Mouse (Mus musculus): ENCODE data around the gene Tapbp. TPM values are rescaled to one million over a fixed set of nuclear protein-coding genes. Genes with fewer than 3 reads are reported as not detected.
"Not testable (repeated sequence)": the region's sequence is repeated elsewhere in the genome, so short reads cannot be mapped to it uniquely, and the experiment has no call there.

Gene Tapbp
- polyA plus RNA-seq, 1 experiment from 2014 or later: 33.2 TPM

DNA sequence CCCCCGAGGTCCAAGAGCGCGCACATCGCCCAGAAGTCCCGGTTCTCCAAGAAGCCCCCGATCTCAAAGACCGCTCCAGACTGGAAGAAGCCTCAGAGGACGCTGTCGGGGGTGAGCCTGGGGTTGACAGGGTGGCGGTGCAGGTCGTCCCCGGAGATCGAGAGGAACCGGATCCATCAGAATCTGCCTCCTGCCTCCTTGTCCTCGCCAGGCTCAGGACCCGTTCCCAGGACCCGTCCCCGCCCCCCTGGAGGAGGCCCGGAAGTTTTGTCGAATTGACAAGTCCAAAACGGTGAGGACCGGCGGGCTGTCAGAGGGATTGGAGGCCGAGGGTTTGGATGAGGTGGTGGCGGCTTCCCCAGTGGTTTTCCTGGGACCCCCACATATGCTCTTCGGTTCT is 25.3 kb downstream of the Tapbp start:
- WGBS: 2% methylated on average over 26 of the region's 26 CpGs
- Histone ChIP-seq H3K27ac (replicated peaks) (0 out of 2 replicates have a peak overlapping the region, but pooled peaks have one; percentile 57), H3K36me3 (peaks cover 28% of the 10 kb centered on the region)

DNA sequence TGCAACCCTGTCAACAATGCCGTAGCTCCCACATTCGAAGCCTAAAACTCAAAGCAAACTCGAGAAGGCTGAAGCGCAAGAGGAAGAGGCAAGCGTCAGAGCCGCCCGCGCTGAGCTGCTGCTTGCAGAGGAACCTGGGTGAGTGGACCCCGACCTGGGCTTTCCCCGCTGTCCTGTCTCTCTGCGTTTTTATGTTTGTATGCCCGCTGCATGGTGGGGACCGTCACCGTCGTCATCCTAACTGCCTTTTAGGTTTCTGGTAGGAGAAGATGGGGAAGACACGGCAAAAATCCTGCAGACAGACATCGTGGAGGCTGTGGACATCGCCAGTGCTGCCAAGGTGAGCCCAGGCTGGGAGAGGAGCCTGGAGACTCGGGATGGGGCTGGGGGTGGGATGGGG is 25.7 kb downstream of the Tapbp start:
- Histone ChIP-seq H3K27ac (replicated peaks) (no peak overlapping the region), H3K9me3 (no peaks in the 10 kb centered on the region), H3K9ac (peak overlapping the region; percentile 80), H3K4me1 (replicated peaks) (peaks cover 23% of the 10 kb centered on the region), H3K4me3 (peak overlapping the region; percentile 85), H3K27me3 (no peaks in the 10 kb centered on the region), H3K36me3 (peaks cover 32% of the 10 kb centered on the region), H3K4me2 (peak overlapping the region; percentile 97)
- WGBS: 66% methylated on average over 19 of the region's 19 CpGs
- no peak for ATAC-seq (ENCODE audit: low FRiP score, low read depth)

More for the DNA sequence above, 25.3 kb downstream of the Tapbp start:
- H3K4me2 ChIP-seq: peak overlapping the region; percentile 97
- ATAC-seq (ENCODE audit: low FRiP score, low read depth): peak; percentile 14; the same call in 1 of the 2 replicates
- H3K4me1 ChIP-seq (replicated peaks): peaks cover 23% of the 10 kb centered on the region
- H3K4me3 ChIP-seq: peak overlapping the region; percentile 85
- peak overlapping the region; percentile 80 for H3K9ac ChIP-seq
- H3K9me3 ChIP-seq: no peaks in the 10 kb centered on the region
- no peaks in the 10 kb centered on the region for H3K27me3 ChIP-seq

DNA sequence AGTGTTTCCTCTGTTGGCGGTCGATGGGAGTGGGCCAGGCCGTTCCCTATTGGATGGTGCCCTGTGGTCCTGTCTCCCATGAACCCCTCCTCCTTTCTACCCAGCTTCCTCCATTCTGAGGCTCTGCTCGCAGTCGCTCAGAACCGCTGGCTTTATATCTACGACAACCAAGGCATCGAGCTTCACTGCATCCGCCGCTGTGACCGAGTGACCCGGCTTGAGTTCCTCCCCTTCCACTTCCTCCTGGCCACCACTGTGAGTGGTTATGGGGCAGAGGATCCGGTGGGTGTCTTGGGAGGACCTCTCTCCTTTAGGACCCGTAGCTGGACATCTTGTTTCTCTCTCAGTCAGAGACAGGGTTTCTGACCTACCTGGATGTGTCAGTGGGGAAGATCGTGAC is 27.8 kb downstream of the Tapbp start:
- no peaks in the 10 kb centered on the region for H3K9me3 ChIP-seq
- peaks cover 34% of the 10 kb centered on the region for H3K36me3 ChIP-seq
- H3K9ac ChIP-seq: no peak overlapping the region
- no peaks in the 10 kb centered on the region for H3K27me3 ChIP-seq
- 96% methylated on average over 15 of the region's 15 CpGs for WGBS
- no peak for ATAC-seq (ENCODE audit: low FRiP score, low read depth)
- no peak overlapping the region for H3K4me3 ChIP-seq
- peaks cover 23% of the 10 kb centered on the region for H3K4me1 ChIP-seq (replicated peaks)
- H3K27ac ChIP-seq (replicated peaks): no peak overlapping the region
- no peak overlapping the region for H3K4me2 ChIP-seq

DNA sequence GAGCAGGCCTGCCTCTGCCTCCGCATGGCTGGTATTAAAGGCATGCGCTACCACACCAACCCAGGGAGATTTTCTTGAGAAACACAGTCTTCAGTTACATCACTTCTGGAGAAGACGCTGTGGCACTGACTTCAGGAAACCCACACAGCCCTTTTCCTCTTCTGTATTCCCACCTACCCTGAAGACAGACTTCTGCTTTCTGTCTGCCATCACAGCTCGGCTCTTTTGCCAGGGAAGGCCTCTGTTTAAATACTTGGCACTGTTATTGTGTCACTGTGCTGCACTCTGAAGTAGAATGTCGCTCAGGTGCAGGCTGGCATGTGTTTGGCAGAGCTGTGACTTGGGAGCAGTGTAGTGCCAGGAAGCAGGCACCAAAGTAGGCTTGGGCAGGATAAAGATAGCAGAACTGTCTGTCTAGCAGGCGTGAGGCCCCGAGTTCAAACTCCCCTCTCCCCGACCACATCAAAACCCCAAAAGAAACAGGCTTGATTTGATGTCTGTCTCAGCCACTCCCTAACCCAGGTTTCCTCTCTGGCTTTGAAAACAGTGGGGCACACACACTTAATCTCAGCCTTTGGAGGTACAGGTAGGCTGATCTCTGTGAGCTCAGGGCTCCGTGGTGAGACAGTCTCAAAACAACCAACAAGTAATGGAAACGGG is 31.9 kb downstream of the Tapbp start:
- Histone ChIP-seq H3K9ac (no peak overlapping the region), H3K36me3 (peaks cover 50% of the 10 kb centered on the region), H3K4me2 (no peak overlapping the region), H3K27ac (replicated peaks) (no peak overlapping the region), H3K4me1 (replicated peaks) (peaks cover 37% of the 10 kb centered on the region), H3K4me3 (no peak overlapping the region), H3K27me3 (no peaks in the 10 kb centered on the region), H3K9me3 (no peaks in the 10 kb centered on the region)
- WGBS: 95% methylated on average over 10 of the region's 10 CpGs
- no peak for ATAC-seq (ENCODE audit: low FRiP score, low read depth)

DNA sequence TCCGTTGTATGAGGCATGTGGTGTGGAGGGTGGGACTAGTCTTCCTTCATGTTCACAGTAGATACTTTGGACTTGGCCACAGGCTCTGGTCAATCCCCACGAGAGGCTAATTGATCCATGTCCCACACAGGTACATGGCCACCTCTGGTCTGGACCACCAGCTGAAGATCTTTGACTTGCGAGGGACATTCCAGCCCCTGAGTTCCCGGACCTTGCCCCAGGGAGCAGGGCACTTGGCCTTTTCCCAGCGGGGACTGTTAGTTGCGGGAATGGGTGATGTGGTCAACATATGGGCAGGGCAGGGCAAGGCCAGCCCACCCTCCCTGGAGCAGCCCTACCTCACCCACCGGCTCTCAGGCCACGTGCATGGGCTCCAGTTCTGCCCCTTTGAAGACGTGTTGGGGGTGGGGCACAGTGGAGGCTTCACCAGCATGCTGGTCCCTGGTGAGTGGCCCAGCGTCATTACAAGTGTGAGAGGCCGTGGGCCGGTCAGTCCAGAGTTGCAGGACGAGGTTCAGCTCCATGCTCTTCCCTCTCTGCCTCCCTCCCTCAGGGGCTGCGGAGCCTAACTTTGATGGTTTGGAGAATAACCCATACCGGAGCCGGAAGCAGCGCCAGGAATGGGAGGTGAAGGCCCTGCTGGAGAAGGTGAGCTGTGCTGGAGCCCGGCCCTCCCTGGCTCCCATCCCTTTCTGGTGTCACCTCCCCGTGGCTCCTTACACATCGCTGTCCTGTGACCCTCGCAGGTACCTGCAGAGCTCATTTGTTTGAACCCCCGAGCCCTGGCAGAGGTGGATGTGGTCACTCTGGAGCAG is 32.6 kb downstream of the Tapbp start:
- peaks cover 45% of the 10 kb centered on the region for H3K4me1 ChIP-seq (replicated peaks)
- WGBS: 88% methylated on average over 22 of the region's 22 CpGs
- H3K27me3 ChIP-seq: no peaks in the 10 kb centered on the region
- H3K27ac ChIP-seq (replicated peaks): no peak overlapping the region
- no peak for ATAC-seq (ENCODE audit: low FRiP score, low read depth)
- H3K9me3 ChIP-seq: no peaks in the 10 kb centered on the region
- H3K9ac ChIP-seq: no peak overlapping the region
- no peak overlapping the region for H3K4me2 ChIP-seq
- H3K4me3 ChIP-seq: no peak overlapping the region
- H3K36me3 ChIP-seq: peaks cover 57% of the 10 kb centered on the region

DNA sequence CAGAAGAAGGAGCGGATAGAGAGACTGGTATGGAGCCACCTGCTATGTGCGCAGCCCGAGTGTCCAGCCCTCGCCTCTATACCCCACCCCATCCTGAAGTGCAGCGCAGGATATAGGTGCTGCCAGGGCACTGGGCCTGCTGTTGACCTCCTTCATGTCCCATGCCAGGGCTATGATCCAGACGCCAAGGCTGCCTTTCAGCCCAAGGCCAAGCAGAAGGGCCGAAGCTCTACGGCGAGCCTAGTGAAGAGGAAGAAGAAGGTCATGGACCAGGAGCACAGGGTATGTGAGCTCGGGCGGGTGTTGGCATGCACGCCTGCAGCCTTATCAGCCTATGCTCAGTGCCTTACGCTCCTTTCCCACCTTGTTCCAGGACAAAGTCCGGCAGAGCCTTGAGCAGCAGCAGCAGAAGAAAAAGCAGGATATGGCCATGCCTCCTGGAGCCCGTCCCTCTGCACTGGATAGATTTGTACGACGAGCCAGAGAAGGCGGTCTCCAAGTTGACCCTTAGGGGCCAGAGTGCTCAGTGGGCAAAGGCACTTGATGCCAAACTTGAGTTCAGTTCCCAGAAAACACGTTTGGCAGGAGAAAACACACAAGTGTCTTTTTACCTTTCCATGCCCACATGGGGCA is 33.3 kb downstream of the Tapbp start:
- no peak overlapping the region for H3K9ac ChIP-seq
- H3K9me3 ChIP-seq: no peaks in the 10 kb centered on the region
- peaks cover 52% of the 10 kb centered on the region for H3K4me1 ChIP-seq (replicated peaks)
- no peak overlapping the region for H3K4me2 ChIP-seq
- no peaks in the 10 kb centered on the region for H3K27me3 ChIP-seq
- no peak for ATAC-seq (ENCODE audit: low FRiP score, low read depth)
- H3K36me3 ChIP-seq: peaks cover 58% of the 10 kb centered on the region
- WGBS: 91% methylated on average over 19 of the region's 19 CpGs
- no peak overlapping the region for H3K27ac ChIP-seq (replicated peaks)
- no peak overlapping the region; the same call in 1 of the 2 replicates for H3K4me3 ChIP-seq

DNA sequence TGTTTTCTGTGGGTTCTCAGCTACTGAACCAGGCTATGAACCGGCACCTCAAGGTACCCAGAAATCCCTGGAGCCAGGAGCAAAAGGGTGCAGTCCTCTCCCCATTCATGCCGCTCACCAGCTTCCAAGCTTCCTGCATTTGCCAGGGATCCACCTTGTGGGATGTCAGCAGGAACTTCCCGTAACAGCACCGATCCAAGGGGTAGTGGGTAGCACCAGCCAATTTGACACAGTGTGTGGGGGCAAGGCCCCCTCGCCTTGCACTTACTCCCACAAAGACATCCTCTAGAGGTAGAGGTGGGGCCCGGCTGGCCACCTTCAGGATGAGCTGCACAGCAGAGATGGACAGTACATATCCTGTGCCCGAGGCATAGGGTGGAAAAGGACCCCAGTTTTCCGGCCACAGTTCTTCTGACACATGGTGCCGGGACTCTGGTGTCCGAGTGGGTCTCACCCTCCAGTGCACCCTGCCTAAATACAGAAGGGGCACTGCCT is 34.5 kb downstream of the Tapbp start:
- Histone ChIP-seq H3K27ac (replicated peaks) (peak overlapping the region; percentile 91), H3K9ac (peak overlapping the region; percentile 61), H3K4me2 (peak overlapping the region; percentile 83), H3K4me3 (peak overlapping the region; percentile 49), H3K4me1 (replicated peaks) (peaks cover 61% of the 10 kb centered on the region), H3K9me3 (no peaks in the 10 kb centered on the region), H3K36me3 (peaks cover 51% of the 10 kb centered on the region), H3K27me3 (no peaks in the 10 kb centered on the region)
- ATAC-seq (ENCODE audit: low FRiP score, low read depth): no peak; the same call in 1 of the 2 replicates
- 78% methylated on average over 10 of the region's 10 CpGs for WGBS

DNA sequence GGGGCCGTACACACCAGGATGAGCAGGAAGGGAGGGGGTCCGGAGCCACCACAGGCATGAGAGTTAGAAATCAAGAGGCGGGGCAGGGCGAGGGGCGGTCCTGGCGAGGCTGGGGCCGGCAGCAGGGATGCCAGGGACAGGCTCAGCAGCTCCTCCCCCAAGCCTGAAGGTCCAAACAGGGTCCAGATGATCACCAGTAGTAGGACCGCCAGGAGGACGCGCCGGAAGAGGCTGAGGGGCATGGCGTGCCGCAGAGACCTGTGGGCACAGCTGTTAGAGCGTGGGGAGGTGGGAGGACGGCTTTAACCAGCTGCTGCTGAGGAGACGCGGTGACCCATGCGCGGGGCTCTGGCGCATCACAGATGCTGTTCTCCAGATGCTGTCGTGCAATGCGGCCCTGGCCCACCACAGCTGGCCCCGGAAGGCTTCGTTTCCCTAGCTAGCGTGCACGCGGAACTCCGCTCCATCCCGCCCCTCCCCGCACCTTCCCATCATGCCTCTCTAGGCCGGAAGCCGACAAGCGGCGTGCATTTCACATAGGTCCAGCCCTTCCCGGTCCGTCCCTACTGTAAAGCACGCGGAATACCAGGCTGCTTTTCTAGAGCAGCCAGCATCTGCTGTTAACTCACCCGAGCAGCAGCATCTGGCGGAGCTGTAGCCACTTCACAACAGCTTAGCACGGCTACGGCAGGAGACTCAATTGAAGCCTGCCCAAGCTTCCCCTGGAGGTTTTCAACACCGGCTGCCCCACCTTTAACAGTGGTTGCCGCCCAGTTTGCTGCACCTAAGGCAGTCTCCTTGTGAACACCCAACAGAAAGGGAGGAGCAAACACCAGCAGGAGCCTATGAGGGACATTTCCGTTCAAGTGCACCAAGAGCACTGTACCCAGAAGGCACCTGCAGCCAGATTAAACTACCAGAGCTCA is 35.6 kb downstream of the Tapbp start, which contains the start of gene B3galt4:
Gene B3galt4 (minus strand): TSS at position 468 of the 926 bp plus-strand sequence.
- Histone ChIP-seq H3K4me2 (peak within 1 kb of the TSS; percentile 83), H3K9ac (peak within 1 kb of the TSS; percentile 61), H3K4me1 (replicated peaks) (peaks cover 62% of the 10 kb centered on the region), H3K27ac (replicated peaks) (peak within 1 kb of the TSS; percentile 91), H3K27me3 (no peaks in the 10 kb centered on the region), H3K9me3 (no peaks in the 10 kb centered on the region), H3K4me3 (peak within 1 kb of the TSS; percentile 49), H3K36me3 (peaks cover 40% of the 10 kb centered on the region)
- ATAC-seq (ENCODE audit: low FRiP score, low read depth): peak; percentile 79
- under 1% methylated on average over 43 of the region's 45 CpGs for WGBS

DNA sequence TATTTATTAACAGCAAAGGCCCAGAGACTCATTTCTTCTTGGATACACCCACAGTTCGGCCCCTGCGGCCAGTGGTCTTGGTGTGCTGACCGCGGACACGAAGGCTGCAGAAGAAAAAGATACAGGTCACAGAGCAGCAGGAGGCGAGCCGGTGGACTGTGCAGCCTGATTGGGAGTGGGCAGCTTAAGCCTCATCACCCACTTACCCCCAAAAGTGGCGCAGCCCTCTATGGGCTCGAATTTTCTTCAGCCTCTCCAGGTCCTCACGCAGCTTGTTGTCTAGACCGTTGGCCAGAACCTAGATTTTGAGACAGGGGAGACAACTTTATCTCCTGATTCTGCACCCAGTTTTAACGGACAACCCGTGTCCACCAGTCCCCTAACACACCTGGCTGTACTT is 36.3 kb downstream of the Tapbp start:
- not testable (repeated sequence) for H3K27me3 ChIP-seq; ATAC-seq (ENCODE audit: low FRiP score, low read depth); H3K9me3 ChIP-seq
- H3K36me3 ChIP-seq: peaks cover 36% of the 10 kb centered on the region
- peak overlapping the region; percentile 61; the same call in 1 of the 2 replicates for H3K9ac ChIP-seq
- peak overlapping the region; percentile 91; the same call in 1 of the 2 replicates for H3K27ac ChIP-seq (replicated peaks)
- 79% methylated on average over 13 of the region's 13 CpGs for WGBS
- peak overlapping the region; percentile 49 for H3K4me3 ChIP-seq
- H3K4me2 ChIP-seq: peak overlapping the region; percentile 83
- H3K4me1 ChIP-seq (replicated peaks): peaks cover 69% of the 10 kb centered on the region

DNA sequence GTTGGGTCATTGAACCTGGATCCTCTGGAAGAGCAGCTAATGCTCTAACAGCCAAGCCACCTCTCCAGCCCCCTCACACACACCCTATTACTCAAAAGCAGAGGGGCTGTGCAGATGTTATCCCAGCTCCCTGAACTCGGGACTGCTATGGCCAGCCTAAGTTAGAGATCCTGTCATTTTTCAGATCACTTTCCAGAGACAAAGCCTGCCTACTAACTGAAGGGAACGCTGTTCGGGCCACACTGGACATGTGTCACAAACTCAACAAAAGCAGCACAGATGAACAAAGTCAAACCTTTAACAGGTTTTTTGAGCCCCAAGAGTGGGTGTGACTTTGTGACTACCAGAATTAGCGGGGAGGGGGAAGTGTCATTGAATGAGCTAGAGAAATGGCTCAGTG is 37.2 kb downstream of the Tapbp start:
- H3K27ac ChIP-seq (replicated peaks): no peak overlapping the region
- peaks cover 30% of the 10 kb centered on the region for H3K36me3 ChIP-seq
- no peaks in the 10 kb centered on the region for H3K9me3 ChIP-seq
- H3K4me3 ChIP-seq: no peak overlapping the region
- ATAC-seq (ENCODE audit: low FRiP score, low read depth): no peak
- H3K9ac ChIP-seq: no peak overlapping the region
- 82% methylated on average over 4 of the region's 4 CpGs for WGBS
- H3K4me2 ChIP-seq: no peak overlapping the region
- H3K4me1 ChIP-seq (replicated peaks): peaks cover 70% of the 10 kb centered on the region
- no peaks in the 10 kb centered on the region for H3K27me3 ChIP-seq

DNA sequence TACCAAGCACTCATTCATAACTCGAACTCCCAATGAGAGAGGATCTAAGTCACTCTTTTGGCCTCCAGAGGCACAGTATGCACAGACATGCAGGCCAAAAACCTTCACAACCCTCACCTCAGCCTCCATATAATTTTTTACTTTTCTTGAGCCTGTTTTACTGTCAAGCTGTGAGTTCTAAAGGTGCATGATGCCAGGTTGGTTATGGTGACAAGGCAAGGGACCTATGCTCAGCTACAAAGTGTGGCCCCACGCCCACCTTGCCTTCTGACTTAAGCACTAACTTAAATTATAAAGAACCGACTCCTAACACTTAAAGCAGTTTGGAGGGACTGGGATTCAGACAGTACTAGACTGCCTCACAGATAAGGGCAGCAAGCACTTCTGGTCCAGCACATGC is 37.6 kb downstream of the Tapbp start:
- Histone ChIP-seq H3K9me3 (no peaks in the 10 kb centered on the region), H3K4me3 (no peak overlapping the region), H3K4me2 (no peak overlapping the region), H3K27me3 (no peaks in the 10 kb centered on the region), H3K27ac (replicated peaks) (no peak overlapping the region), H3K4me1 (replicated peaks) (peaks cover 70% of the 10 kb centered on the region), H3K9ac (no peak overlapping the region), H3K36me3 (peaks cover 27% of the 10 kb centered on the region)
- 86% methylated on average over 3 of the region's 3 CpGs for WGBS
- no peak for ATAC-seq (ENCODE audit: low FRiP score, low read depth)
